Mouse (Mus musculus) midbrain, embryonic 14.5 days (tissue): ENCODE data around the gene Alox12. TPM values are rescaled to one million over a fixed set of nuclear protein-coding genes. Genes with fewer than 3 reads are reported as not detected.

Experiments
- ATAC-seq: fragments of 200-750 bp; cut with Nextera tagmentation; 2 replicates; pipeline ENCODE4 v1.8.0; 2017; ENCODE audit warnings: moderate number of reproducible peaks, moderate library complexity; ENCODE audit not compliant: low FRiP score, low TSS enrichment
- DNase-seq: peaks from one replicate; pipeline ENCODE4 v3.0.0-alpha.2; 2015
- H3K27ac ChIP-seq: fragments of 300-500 bp; sonication (generic); replicated peaks from 2 replicates; pipeline ENCODE4 v1.5.1; 2014; ENCODE audit warnings: mild to moderate bottlenecking, low read depth, low read length, moderate library complexity
- H3K27me3 ChIP-seq: fragments of 300-500 bp; sonication (generic); 2 replicates; pipeline ENCODE4 v1.6.1; 2014; ENCODE audit warnings: low read length, control low read depth, mixed read lengths; ENCODE audit not compliant: control insufficient read depth, insufficient read depth
- H3K36me3 ChIP-seq: fragments of 300-500 bp; sonication (generic); 2 replicates; pipeline ENCODE4 v1.6.1; 2014; ENCODE audit warnings: low read length, control low read depth; ENCODE audit not compliant: control insufficient read depth, insufficient read depth
- H3K4me1 ChIP-seq: fragments of 300-500 bp; sonication (generic); 2 replicates; pipeline ENCODE4 v1.6.1; 2014; ENCODE audit warnings: mild to moderate bottlenecking, antibody characterized with exemption, low read length, control low read depth; ENCODE audit not compliant: control insufficient read depth, insufficient read depth
- H3K4me2 ChIP-seq: fragments of 300-500 bp; sonication (generic); 2 replicates; pipeline ENCODE4 v1.6.1; 2014; ENCODE audit warnings: mild to moderate bottlenecking, low read length, moderate library complexity
- H3K4me3 ChIP-seq: fragments of 300-500 bp; sonication (generic); replicated peaks from 2 replicates; pipeline ENCODE4 v1.5.1; 2014; ENCODE audit warnings: low read depth, low read length
- H3K9ac ChIP-seq: fragments of 300-500 bp; sonication (generic); replicated peaks from 2 replicates; pipeline ENCODE4 v1.6.1; 2014; ENCODE audit warnings: mild to moderate bottlenecking, low read length, moderate library complexity
- H3K9me3 ChIP-seq: fragments of 300-500 bp; sonication (generic); 2 replicates; pipeline ENCODE4 v1.6.1; 2016; ENCODE audit warnings: low read length, control low read depth, mixed read lengths; ENCODE audit not compliant: control insufficient read depth
- WGBS: fragments of 180-500 bp; shearing (Covaris S2); extraction: QIAGEN DNeasy Blood & Tissue Kit; methylation state at CpG from one replicate; pipeline ENCODE4 v1.1.7; 2014; 5-methylcytosine and 5-hydroxymethylcytosine counted together
- polyA plus RNA-seq: library from polyadenylated mRNA; unstranded; fragments of >200 nt; fragmentation: Nextera tagmentation; extraction: Ambion mirVana; gene quantifications from 2 replicates; pipeline ENCODE4 v1.2.1, GENCODE M21; 2014

Alox12 gene
- polyA plus RNA-seq, 1 experiment from 2014 or later, result 0.33 TPM

DNA sequence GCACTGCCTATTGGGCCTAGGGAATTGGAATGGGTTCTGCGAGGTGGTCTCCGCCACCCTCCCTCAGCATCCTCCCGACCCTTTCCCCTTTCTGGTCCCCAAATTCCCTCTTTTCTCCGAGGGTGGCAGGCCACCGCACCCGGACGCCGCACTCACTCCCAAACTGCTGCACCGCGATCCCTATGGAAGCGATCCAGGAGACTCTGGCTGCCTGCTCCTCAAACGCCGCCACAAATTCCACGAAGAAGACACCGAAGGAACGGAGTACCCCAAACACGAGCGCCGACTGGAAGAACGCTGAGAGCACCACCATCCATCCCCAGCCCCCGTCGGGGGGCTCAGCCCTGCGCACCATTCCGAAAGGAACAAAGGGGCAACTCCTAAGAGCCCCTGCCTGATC lies 34.8 kb downstream of the Alox12 start:
- peaks cover 22% of the 10 kb centered on the region for H3K27me3 ChIP-seq
- H3K36me3 ChIP-seq, result peaks cover 15% of the 10 kb centered on the region; the same call in 1 of the 2 replicates
- peaks cover 30% of the 10 kb centered on the region for H3K4me1 ChIP-seq
- DNase-seq, result no peak
- H3K4me3 ChIP-seq, result peak overlapping the region; percentile 57
- H3K9me3 ChIP-seq, result no peaks in the 10 kb centered on the region
- no peak for ATAC-seq
- H3K27ac ChIP-seq, result peak overlapping the region; percentile 88
- peak overlapping the region; percentile 88 for H3K4me2 ChIP-seq
- peak overlapping the region; percentile 81 for H3K9ac ChIP-seq
- under 1% methylated on average over 24 of the region's 24 CpGs for WGBS

DNA sequence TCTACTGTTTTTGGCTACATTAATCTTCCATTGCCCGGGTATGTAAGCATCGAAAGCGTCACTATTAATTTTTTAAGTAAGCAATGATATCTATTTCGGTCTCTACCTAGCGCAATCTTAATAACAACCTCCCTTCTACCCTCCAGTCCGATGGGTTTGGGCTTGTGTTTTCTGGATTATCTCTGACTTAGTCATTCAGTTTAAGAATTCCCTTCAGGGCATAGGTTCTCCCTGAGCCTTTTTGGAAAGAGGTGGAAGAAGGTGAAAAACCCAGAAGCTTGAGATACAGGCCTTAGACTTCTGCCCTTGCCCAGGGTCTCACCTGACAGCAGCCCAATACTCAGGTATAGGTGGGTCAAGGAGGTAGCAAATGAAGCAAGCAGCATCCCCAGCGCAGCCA lies 35.3 kb downstream of the Alox12 start:
- 53% methylated on average over 7 of the region's 7 CpGs for WGBS
- ATAC-seq (no peak), DNase-seq (no peak)
- H3K4me1 ChIP-seq, result peaks cover 33% of the 10 kb centered on the region
- H3K9ac ChIP-seq, result peak overlapping the region; percentile 81
- H3K9me3 ChIP-seq, result no peaks in the 10 kb centered on the region
- H3K27me3 ChIP-seq, result peaks cover 23% of the 10 kb centered on the region
- peak overlapping the region; percentile 88 for H3K27ac ChIP-seq
- H3K4me3 ChIP-seq, result peak overlapping the region; percentile 57
- H3K4me2 ChIP-seq, result peak overlapping the region; percentile 88
- peaks cover 15% of the 10 kb centered on the region; the same call in 1 of the 2 replicates for H3K36me3 ChIP-seq

DNA sequence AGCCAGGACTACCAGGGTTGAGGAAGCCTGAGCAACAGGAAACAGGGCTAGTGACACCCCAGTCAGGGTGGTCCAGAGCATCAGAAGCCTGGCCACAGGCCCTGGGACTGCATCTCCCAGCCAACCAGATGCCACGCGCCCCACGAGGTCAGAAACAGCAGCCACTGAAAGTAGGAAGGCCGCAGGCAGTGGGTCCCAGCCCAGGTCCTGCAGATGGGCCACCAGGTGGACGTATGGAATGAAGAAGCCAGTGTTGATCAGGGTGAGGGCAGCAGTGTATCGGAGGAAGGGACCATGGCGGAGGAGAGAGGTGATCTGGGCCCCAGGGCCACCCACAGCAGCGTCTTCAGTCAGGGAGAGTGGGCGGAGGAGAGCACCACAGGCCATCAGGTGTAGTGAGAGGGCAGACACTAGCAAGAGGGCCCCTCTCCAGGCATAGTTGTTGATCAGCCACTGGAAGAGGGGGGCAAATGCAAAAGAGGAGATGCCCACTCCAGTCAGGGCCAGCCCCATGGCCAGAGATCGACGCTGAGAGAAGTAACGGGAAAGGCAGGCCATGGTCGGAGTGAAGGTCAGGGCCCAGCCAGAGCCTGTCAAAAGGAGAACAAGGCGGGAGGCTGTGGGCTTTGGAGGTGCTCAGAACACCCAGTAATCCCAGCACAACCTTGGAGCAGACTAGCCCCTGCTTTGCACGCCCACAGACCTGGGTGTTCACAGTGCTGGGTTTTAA lies 36.2 kb downstream of the Alox12 start:
- DNase-seq, result no peak
- Histone ChIP-seq H3K4me2 (peak overlapping the region; percentile 88), H3K36me3 (peaks cover 15% of the 10 kb centered on the region; the same call in 1 of the 2 replicates), H3K9ac (peak overlapping the region; percentile 81; the same call in 1 of the 2 replicates), H3K4me3 (peak overlapping the region; percentile 57), H3K9me3 (no peaks in the 10 kb centered on the region), H3K27me3 (peaks cover 32% of the 10 kb centered on the region), H3K27ac (no peak overlapping the region), H3K4me1 (peaks cover 43% of the 10 kb centered on the region)
- WGBS, result 91% methylated on average over 15 of the region's 15 CpGs
- no peak for ATAC-seq

DNA sequence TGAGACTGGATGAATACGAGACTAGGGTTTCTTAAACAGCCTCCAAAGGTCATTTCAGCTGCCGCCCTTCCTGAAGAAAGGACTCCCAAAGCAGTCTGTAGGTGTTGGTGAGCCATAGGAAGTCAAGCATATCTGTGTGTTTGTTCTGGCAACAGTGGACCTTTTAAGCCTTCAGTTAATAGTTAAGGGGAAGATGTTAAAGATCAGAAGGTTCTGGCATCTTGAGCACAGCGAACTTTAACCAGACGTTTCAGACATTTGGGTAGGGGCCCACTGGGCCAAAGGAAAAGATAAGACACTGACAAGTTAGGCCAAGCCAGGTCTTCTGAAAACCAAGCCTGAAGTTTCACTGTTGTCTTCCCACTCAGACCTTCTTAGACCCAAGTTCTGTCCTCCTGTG lies 37.1 kb downstream of the Alox12 start:
- DNase-seq, result no peak
- WGBS, result 95% methylated on average over 4 of the region's 4 CpGs
- no peak overlapping the region for H3K27ac ChIP-seq
- H3K4me2 ChIP-seq, result no peak overlapping the region
- H3K4me1 ChIP-seq, result peaks cover 47% of the 10 kb centered on the region
- no peak overlapping the region for H3K4me3 ChIP-seq
- no peaks in the 10 kb centered on the region for H3K9me3 ChIP-seq
- ATAC-seq, result no peak
- H3K9ac ChIP-seq, result no peak overlapping the region
- peaks cover 15% of the 10 kb centered on the region; the same call in 1 of the 2 replicates for H3K36me3 ChIP-seq
- H3K27me3 ChIP-seq, result peaks cover 39% of the 10 kb centered on the region

DNA sequence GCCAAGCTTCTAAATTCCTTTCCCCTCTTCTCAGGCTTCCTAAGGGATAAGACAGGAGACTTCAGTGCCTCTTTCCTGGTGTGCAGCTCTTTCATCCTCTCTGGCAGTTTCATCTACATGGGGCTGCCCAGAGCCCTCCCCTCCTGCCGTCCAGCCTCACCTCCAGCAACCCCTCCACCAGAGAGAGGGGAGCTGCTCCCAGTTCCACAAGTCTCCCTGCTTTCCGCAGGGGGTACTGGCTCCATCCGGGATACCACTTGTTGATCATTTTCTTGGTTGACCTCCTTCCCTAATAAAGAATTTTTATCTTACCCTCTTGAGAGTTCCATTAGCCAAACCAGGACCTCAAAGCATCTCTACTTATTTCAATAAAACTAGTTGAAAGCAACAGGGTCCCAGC lies 39.0 kb downstream of the Alox12 start:
- no peak for DNase-seq
- Histone ChIP-seq H3K27me3 (peaks cover 49% of the 10 kb centered on the region), H3K4me1 (peaks cover 38% of the 10 kb centered on the region)

DNA sequence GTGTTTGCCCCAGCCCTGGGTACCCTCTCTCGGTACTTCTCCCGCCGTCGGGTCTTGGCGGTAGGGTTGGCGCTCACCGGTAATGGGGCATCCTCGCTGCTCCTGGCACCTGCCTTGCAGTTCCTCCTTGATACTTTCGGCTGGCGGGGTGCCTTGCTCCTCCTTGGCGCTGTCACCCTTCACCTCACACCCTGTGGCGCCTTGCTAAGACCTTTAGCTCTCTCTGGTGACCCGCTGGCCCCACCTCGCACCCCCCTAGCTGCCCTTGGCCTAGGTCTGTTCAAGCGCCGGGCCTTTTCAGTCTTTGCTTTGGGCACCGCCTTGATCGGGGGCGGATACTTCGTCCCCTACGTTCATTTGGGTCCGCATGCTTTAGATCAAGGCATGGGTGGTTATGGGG lies 39.9 kb downstream of the Alox12 start:
- H3K4me3 ChIP-seq, result no peak overlapping the region
- WGBS, result 10% methylated on average over 22 of the region's 22 CpGs
- no peak for DNase-seq

More for the DNA sequence above, 39.0 kb downstream of the Alox12 start:
- 49% methylated on average over 3 of the region's 3 CpGs for WGBS
- no peak for ATAC-seq
- Histone ChIP-seq H3K9ac (no peak overlapping the region), H3K4me3 (no peak overlapping the region), H3K9me3 (no peaks in the 10 kb centered on the region), H3K4me2 (no peak overlapping the region), H3K27ac (no peak overlapping the region), H3K36me3 (peaks cover 15% of the 10 kb centered on the region; the same call in 1 of the 2 replicates)

DNA sequence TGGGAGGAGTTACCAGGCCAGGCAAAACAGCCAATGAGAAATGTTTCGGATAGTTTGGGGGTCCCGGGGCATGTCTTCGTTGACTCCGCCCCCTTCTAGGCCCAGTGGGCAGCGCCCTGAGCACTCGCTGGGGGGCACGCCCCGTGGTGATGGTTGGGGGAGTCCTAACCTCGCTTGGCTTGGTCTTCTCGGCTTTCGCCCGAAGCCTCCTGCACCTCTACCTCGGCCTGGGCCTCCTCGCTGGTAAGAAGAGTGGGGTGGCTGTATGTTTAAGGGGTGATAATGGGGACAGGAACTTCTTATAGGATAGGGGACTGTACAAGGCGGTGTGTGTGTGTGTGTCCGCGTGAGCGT lies 40.3 kb downstream of the Alox12 start:
- H3K27ac ChIP-seq, result no peak overlapping the region
- H3K9me3 ChIP-seq, result no peaks in the 10 kb centered on the region
- ATAC-seq (no peak), DNase-seq (no peak)
- H3K9ac ChIP-seq, result no peak overlapping the region
- peaks cover 49% of the 10 kb centered on the region for H3K27me3 ChIP-seq
- H3K4me1 ChIP-seq, result peaks cover 35% of the 10 kb centered on the region
- H3K4me3 ChIP-seq, result peak overlapping the region; percentile 36
- peaks cover 15% of the 10 kb centered on the region; the same call in 1 of the 2 replicates for H3K36me3 ChIP-seq
- 5% methylated on average over 18 of the region's 18 CpGs for WGBS
- peak overlapping the region; percentile 62 for H3K4me2 ChIP-seq

More for the DNA sequence above, 39.9 kb downstream of the Alox12 start:
- Histone ChIP-seq H3K4me2 (no peak overlapping the region), H3K27me3 (peaks cover 49% of the 10 kb centered on the region), H3K4me1 (peaks cover 38% of the 10 kb centered on the region), H3K27ac (no peak overlapping the region), H3K9ac (no peak overlapping the region), H3K36me3 (peaks cover 15% of the 10 kb centered on the region; the same call in 1 of the 2 replicates), H3K9me3 (no peaks in the 10 kb centered on the region)
- no peak for ATAC-seq

DNA sequence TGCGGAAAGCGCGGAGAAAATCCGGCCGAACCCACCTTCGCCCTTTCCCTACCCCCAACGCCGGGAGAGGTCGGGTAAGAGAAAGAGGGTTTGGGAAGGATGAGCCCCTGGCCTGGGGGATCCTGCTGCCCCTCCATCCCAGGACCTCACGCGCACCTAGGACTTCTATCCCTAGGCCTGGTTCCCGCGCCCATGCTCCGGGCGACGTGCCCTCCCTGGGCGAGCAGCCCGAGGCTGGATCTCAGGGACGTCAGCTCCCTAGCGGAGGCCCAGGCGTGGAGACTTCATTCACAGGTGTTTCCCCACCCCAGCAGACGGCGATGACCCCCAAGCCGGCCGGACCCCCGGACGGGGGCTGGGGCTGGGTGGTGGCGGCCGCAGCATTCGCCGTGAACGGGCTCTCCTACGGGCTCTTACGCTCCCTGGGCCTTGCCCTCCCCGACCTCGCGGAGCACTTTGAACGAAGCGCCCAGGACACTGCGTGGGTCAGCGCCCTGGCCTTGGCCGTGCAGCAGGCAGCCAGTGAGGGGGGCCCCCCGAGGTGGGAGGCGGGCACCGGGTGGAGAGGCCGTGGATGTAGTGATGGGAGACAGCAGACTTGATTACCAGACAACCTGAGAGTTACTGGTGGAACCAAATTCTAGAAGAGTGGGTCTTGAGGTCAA lies 40.8 kb downstream of the Alox12 start:
- Histone ChIP-seq H3K4me3 (peak overlapping the region; percentile 36), H3K4me1 (peaks cover 29% of the 10 kb centered on the region), H3K9ac (peak overlapping the region; percentile 46), H3K4me2 (peak overlapping the region; percentile 62), H3K9me3 (no peaks in the 10 kb centered on the region), H3K36me3 (peaks cover 15% of the 10 kb centered on the region; the same call in 1 of the 2 replicates), H3K27ac (no peak overlapping the region), H3K27me3 (peaks cover 49% of the 10 kb centered on the region)
- DNase-seq (peak; percentile 56), ATAC-seq (no peak)
- WGBS, result 1% methylated on average over 46 of the region's 46 CpGs
